Mouse (Mus musculus) megakaryocyte-erythroid progenitor cell, adult 5-6 weeks (primary cell): ENCODE measurements around the gene Timp2. TPM values are rescaled to one million over a fixed set of nuclear protein-coding genes. Genes with fewer than 3 reads are reported as not detected.
"Not testable (repeated sequence)": the region's sequence is repeated elsewhere in the genome, so short reads cannot be mapped to it uniquely, and the experiment has no call there.

Experiments
- ATAC-seq: replicated peaks from 2 replicates; pipeline ENCODE4 v1.8.0; 2016; ENCODE audit warnings: mild to moderate bottlenecking, inconsistent platforms; ENCODE audit not compliant: severe bottlenecking, poor library complexity, low FRiP score, low TSS enrichment
- total RNA-seq, 2 experiments: library from RNA; stranded (forward) in 1 of 2; stranded (reverse) in 1 of 2; fragments of 200-1000, 215-1000 nt in 1 of 2; fragments of >200 nt in 1 of 2; fragmentation: Nextera tagmentation in 1 of 2; gene quantifications; 2 replicates each; pipeline ENCODE4 v1.2.3; 2014 to 2017

Timp2 gene
- total RNA-seq, 2 experiments from 2014 or later: 4.4 to 9.5 TPM

DNA sequence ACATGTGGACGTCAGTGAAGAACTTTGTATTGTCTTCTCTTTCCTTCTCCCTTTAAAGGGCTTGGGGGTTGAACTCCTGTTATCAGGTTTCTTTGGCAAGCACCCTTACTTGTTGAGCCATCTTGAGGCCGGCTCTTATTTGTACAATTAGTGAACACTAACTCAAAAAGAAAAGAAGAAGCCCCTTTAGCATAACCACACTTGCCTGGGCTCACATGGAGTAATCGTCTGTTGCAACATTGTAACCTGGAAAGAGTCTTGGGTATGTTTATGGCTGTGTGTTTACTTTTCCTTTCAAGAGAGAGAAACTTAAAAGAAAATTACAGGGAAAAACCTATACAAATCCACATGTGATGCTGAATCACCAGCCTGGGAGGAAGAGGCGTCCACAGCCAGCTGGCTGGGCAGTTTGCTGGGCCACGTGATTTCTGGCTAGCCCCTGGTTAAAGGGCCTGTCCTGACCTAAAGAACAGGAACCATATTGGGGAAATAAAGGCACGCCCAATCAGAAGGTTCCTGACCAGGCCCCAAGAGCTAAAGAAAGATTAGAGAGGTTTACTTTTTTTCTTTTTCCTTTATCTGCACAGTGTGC, 43.3 kb downstream of the Timp2 start:
- no peak for ATAC-seq

DNA sequence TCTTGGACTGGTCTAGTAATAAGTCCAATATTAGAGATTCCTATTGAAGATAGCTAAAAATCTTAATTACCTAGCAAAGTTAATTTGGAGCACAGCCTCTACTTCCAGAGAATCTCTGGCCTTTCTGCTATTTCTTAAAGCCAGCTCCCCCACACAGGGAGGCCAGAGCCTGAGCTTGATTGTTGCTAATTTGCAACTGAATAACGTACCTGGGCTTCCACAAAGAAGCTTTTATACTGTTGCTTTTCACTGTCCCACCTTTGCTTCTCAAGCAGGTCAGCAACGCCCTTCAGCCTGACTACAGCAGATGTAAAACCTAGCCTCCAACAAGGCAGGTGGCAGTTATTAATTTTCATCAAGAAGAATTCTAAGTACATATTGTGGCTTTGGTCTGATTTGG, 47.6 kb downstream of the Timp2 start:
- not testable (repeated sequence) for ATAC-seq

DNA sequence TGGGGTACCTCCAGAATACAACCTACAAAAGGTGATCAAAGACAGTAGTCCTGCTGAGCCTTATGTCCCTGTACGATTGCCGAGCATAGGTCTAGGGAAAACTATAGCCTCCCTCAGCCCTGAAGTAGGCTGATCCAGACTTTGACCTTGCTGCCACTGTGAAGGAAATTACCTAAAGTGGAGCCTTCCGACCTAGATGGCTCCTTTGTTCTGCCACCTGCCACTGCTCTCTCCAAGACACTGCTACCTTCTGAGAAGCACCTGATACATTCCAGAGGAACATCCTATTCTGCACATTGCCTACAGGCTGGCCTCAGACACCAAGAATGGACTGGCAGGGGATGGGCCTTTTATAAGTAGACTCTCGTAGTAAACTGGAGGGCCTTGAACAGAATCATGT, 51.6 kb downstream of the Timp2 start:
- ATAC-seq: not testable (repeated sequence)

DNA sequence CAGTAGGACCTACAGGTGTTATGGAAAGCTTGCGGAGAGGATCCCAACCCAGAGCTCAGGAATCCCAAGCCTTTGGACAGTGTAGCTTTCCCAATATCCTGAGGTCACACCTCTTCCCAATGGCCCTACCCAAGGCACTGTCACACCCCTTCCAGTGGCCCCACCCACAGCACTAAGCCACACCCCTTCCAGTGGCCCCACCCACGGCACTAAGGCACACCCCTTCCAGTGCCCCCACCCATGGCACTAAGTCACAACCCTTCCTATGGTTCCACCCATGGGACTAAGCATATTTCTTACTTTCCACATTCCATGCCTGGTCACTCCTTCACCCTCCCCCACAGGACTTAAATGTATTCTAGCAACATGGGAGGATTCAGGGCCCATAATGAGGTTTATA, 56.7 kb downstream of the Timp2 start:
- ATAC-seq: peak; percentile 40; the same call in 1 of the 2 replicates

DNA sequence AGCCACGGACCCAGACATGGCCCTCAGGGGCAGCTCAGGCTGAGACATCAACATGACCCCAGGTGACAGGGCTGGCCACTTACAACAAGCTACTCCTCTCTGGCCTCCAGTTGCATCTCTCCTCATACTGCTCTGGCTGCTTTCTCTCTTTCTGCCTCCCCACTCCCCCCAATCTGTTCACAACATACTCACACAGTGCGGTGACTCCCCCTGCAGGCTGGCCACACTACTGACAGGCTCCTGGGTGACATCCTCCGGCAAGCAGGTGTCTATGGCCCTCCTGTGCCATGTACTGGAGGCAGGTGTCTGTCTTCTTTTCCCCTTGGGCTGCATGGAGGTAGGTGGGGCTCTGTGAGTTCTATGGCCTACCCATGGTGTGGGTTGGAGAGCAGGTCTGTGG, 57.6 kb downstream of the Timp2 start:
- no peak for ATAC-seq

DNA sequence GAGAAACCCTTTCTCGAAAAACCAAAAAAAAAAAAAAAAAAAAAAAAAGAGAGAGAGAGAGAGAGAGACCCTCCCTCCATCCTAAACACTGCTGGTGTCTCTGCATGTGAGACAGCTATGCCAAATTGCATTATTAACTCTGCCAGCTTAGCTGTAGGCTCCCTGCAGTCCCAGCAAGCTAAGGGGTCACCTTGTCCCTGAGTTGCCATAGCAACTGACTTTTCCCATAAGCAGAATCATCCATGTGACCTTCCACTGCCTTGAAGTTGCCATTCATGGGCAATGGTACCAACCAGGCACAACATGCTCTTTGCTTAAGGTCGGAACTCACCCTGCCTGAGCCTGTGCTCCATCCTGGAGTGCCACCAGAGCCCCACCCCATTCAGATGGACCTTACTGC, 60.5 kb downstream of the Timp2 start:
- ATAC-seq: no peak

DNA sequence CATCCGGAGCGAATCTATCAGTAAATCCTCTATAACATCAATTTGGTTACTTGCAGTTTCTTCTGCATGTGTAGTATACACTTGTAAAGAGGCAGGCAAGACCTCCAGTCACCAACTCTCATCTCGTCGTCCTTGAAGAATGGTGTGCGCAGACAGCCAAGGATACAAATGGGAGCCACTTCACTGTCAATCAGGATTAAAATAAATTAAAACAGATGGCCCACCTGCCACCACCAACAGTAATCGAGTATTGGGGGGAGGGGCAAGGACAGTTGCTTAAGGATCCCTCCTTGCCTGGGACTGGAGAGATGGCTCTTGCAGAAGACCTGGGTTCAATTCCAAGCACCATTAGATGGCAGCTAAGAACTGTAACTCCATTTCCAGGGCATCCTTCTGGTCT, 62.9 kb downstream of the Timp2 start:
- ATAC-seq: no peak

DNA sequence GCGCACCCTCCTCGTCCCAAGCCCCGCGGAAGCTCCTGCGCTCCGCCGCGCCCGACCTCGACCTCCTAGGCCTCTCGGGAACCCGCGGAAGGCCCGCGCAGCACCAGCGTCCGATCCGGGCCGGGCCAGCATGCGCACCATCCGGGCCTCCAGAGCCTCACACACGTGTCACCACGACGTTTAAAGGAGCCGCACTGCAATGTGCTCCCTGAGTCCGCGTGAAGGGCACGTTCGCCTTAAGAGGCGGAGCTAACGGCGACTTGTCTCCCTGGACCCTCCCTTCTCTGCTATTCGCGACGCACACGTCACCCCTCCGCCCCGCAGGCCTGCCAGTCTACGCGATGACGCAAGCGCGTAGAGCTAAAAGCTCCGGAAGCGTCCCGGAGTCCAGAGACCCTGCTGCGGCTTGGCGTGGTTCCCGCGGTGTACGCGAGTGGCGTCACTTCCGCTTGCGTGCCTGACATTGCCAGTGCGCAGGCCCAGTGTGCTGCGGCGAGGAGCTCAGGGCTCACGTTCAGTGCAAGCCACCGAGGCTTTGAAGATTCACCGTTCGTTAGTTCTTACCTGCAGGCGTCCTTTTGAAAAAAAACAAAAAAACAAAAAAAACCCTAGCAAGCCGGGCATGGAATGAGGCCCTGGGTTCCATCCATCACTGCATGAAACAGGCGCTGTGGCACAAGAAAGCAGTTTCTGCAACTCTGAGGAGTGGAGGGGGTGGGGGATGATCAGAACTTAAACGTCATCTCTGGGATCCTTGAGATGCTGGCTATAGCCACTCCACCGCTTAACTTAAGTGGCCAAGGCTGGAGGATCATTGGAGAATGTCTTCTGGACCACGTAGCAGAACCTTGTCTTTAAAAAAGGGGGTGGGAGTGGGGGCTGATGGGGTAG, 65.3 kb downstream of the Timp2 start, which contains the start of gene Usp36:
Gene Usp36 (minus strand): TSS at position 246 of the 891 bp plus-strand sequence.
- peak; percentile 97 for ATAC-seq

DNA sequence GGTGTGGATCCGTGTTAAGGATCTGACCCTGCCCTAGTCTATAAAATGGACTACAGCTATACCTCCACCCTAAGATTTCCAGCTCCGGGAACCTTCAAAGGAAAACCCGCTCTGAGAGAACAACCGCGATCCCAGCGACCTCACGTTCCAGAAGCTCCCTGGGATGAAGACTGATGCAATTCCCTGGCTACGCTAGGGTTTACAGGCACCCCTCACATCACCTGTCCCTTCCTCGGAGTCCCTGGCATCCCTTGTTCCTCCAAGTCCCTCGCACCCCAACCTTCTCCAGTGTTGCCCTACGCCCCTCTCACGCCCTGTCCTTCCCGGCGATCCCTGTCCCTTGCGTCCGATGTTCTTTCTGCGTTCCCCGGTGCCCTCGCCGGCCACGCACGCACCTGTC, 66.0 kb downstream of the Timp2 start:
- ATAC-seq: no peak

DNA sequence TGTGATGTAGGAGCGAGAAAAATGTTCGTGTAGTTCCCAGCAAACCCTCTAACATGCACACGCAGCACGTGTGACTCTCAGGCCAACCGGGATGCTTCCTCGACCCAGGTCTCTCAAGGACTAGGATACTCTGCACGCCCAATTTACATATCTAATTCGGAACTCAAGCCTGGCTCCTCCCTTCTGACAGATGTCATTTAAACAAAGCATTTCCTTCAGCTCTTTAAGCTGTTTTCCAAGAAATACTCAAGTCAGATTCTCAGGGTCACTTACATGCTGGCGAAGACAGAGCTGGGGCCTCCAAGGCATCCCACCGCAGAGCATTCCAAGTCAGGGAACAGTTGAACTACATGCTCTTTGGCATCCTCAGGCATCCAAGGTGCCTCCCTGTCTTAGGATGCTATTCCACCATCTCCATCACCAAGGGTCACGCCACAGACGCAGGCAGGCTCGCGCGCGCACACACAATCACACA, 66.5 kb downstream of the Timp2 start:
- ATAC-seq: peak; percentile 60

DNA sequence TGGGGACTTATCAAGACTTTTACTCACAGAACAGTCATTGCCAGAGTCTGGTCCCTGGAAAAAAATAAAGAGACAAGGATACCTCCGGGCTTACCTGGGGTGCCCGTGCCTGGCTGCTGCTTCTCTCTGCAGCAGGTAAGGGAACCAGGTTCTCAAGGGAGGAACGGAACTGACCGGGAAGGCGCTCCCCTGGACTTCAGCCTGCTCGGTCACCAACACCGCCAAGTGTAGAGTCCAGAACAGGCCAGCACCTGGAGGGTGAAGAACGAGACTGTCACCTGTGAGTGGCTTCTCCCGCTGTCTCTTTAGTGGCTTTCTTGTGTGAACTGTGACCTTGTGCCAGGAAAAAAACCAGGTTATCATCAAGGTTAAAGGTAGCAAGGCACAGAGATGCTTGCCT, 68.0 kb downstream of the Timp2 start:
- ATAC-seq: no peak

DNA sequence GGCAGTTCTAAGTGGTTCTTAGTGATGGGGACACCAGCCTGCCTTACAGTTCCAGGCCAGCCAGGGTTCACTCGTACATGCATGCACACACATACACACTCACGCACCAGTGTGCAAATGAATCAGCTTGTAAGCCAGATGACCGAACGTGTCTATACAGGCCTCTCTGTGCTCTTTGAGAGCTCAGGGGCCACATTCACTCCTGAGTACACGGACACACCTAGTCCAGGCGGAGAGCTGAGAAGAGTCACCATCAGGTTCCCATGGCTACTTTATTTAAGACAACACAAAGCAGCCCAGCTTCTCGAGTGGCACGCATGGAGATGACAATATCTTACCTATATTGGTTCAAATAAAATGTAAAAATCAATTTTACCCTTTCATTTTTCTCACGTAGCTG, 69.1 kb downstream of the Timp2 start:
- no peak for ATAC-seq

DNA sequence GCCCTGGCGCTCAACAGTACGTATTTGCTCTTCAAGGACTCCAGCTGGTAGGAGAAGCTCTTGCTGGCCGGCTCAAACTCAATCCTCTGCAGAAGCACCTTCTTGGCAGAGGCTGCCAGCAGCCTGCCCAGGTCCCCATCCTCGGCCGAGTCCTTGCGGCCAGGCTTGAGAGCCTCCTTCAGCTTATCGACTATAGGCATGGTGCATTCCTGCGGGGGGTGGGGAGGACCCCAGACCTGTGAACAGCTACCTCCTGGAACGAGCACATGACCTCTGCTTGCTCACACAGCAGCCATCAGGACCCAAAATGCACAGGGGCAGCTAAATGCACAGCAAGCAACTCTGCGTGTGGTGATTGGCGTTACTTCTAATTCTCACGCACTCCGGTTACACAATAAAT, 69.7 kb downstream of the Timp2 start:
- no peak for ATAC-seq

DNA sequence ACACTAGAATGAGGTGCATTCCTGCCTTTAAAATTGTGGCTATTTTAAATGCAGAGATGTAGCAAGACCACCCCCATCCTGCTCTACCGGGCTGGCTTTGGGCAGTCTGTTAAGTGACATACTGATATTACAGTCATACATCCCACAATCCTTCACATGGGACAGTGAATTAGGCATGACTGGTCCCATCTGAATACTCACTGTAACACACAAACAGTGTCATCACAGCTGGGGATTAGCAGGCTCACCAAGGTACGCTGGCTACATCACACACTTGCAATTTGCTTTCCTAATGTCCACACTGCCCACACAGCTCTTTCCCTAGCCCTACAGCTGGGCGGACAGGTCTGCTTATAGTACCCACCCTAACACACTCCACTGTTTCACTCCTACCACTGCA, 75.3 kb downstream of the Timp2 start:
- no peak for ATAC-seq

DNA sequence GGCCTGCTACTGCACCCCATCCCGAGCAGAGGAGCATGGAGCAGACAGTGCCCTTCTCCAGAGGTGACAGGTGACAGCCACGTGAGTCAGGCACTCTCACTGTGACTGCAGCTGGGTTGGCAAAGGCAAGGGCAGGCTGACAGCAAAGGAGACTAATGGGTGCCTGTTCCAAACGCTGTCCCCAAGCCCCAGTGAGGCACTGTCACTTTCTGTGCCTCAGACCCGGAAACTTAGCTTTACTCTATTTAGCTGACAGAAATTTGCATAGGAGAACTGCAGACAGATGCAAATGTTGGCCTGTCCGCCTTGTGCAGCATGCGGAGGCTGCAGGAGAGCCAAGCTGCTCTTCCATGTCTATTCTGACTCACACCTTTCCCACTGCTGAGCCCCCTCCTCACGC, 79.2 kb downstream of the Timp2 start:
- no peak for ATAC-seq

DNA sequence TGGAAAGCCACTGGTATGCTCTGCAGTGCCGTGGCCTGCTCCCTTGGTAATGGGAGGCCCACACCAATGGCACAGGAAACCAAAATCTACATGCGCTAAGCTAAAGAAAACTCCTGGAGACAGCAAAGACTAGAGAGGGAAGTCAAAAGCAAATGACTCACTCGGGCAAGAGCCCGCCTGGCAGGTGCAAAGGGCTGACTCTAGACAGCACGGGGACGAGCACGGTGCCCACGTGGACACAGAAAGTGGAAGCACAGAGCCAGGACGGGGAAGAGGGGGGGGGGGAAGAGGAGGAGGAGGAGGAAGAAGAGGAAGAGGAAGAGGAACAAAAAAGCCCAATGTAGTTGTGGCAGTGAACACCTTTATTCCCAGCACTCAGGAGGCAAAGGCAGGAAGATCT, 80.4 kb downstream of the Timp2 start:
- ATAC-seq: no peak

DNA sequence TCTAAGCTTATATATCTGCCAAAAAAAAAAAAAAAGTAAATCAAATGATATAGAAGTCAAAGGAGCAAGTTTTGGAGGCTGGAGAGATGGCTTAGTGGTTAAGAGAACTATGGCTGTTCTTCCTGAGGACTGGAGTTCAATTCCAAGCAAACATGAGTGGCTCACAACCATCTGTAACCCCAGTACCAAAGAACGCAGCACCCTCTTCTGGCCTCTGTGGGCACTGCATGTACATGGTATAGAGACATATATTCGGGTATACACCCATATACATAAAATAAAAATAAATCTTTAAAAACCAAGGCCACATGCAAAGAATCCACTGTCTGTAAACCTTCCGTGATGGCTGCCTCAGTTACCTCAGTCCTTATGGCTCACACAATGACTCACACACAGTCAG, 85.7 kb downstream of the Timp2 start:
- no peak for ATAC-seq

DNA sequence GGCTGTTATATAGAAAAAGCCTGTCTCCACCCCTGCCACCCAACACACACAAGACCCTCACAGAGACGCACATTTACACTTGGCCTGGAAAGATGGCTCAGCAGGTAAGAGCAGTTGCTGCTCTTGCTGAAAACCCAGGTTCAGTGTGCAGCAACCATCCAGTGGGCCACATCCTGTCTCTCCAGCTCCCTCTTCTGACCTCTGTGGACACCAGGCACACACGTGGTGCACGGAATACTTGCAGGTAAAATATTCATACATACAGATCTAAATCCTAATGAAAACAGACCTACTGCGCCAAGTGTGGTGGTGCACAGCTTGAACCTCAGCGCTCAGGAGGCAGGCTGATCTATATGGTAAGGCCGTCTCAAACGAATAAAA, 88.9 kb downstream of the Timp2 start:
- no peak for ATAC-seq

DNA sequence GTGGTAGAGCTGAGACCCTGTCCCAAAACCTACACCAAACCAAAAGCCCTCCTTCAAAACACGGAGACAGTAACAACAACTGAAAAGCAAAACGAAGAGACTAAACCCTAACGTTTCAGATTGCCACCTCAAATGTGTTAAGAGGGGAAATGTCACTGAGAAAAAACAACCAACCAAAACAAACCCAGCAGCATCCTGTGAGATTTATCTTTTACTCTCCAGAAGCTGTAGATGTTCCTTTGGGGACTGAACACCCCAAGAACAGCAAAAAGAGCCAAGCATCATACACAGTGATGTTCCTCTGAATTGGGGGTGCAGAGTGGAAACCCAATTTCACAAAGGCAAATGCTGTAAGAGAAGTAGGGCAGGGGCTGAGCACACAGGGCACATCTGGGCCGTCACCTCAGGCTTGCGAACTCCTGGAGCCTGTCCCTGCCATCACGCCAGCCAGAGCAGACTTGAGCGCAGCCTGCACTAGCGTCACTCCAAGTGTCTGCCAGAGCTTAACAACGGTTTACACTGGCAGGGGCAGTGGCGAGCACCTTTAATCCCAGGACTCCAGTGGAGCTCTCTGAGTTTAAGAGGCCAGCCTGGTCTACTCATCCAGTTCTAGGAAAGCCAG, 89.4 kb downstream of the Timp2 start:
- ATAC-seq: no peak

DNA sequence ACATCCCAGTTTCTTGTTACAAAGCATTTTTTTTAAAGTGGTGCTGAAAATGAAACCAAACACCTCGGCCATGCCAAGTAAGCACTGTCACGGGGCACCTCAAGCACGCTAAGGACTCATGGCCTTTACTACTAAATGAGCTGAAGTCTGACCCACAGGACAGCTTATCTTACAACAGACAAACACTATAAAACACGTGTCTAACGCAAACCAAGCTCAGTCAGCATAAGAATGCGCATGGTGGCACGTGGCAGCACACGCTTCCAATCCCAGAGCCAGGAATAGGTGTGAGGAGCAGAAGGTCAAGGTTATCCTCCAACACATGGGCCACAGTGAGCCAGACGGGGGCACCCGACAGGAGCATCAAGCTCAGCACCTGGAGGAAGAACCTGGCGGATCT, 89.9 kb downstream of the Timp2 start:
- ATAC-seq: no peak

DNA sequence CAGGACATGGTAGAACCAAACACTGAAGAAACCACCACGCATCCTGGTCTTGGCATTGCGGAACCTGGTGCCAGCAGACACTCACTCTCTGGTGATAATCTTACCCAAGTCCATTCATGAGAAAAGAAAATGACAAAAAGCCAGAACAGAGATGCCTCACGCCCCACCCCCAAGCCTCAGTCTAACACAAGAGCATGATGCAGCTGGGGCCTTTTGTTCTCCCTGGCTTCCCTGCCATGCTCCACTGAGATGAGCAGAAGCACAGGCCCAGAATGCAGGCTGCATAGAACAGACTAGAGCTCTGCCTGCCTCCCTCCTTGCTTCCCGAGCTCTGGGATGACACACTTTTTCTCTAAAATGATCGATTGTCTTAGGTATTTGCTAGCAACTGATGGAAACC, 92.4 kb downstream of the Timp2 start:
- no peak for ATAC-seq
